Mouse (Mus musculus): ENCODE measurements around the gene Tmprss12.

- TF ChIP-seq CTCF (IDR thresholded peaks at IDR 0.05; ENCODE audit: extremely low read depth, insufficient read depth, insufficient read length, insufficient replicate concordance) (no peak), POLR2A (IDR thresholded peaks at IDR 0.05; ENCODE audit: low read depth, low read length) (no peak)
Observed at GRCm38 (mm10) chr15:100300499-100300898, 19.9 kb downstream of the Tmprss12 start.
